Mouse (Mus musculus) heart, postnatal 0 days (tissue): ENCODE measurements around the gene Ociad2.

Experiments
- CTCF ChIP-seq: IDR thresholded peaks from 2 replicates; pipeline ENCODE4 v1.5.1; 2016; ENCODE audit warnings: antibody characterized with exemption, control low read depth, low read depth
- EP300 ChIP-seq: IDR thresholded peaks from 2 replicates; pipeline ENCODE4 v1.6.1; 2016; ENCODE audit warnings: antibody characterized with exemption, low read depth

GRCm38 (mm10) chr5:73337961-73338831 lies 2.6 kb downstream of the Ociad2 start:
- TF ChIP-seq CTCF (no peak), EP300 (no peak)
